Mouse (Mus musculus) liver, postnatal 0 days (tissue): ENCODE measurements at regions not wholly inside any gene's neighbourhood (a gene's known extent, or its start where the extent isn't known, plus 50 kb on each side); places are given as distances from the start of the nearest gene placed in this dataset.

Source experiments
- CTCF ChIP-seq: sonication (generic); IDR thresholded peaks from 2 replicates; pipeline ENCODE4 v1.5.1; 2016; ENCODE audit warnings: antibody characterized with exemption, low read depth
- EP300 ChIP-seq: IDR thresholded peaks from 2 replicates; pipeline ENCODE4 v1.6.1; 2016; ENCODE audit warnings: antibody characterized with exemption, low read depth, mild to moderate bottlenecking

GRCm38 (mm10) chr13:75225581-75226297, 136.1 kb downstream of the Pcsk1 start:
- TF ChIP-seq CTCF, result no peak
- no peak for TF ChIP-seq EP300
